Mouse (Mus musculus) erythroblast, adult 5-6 weeks (primary cell): ENCODE measurements around the gene Hhat. TPM values are rescaled to one million over a fixed set of nuclear protein-coding genes. Genes with fewer than 3 reads are reported as not detected.

Source experiments
- ATAC-seq: replicated peaks from 2 replicates; pipeline ENCODE4 v1.8.0; 2016; ENCODE audit warnings: moderate number of reproducible peaks, mild to moderate bottlenecking, moderate TSS enrichment, inconsistent platforms; ENCODE audit not compliant: poor library complexity, low FRiP score, severe bottlenecking
- total RNA-seq, 2 experiments: library from RNA; stranded (forward) in 1 of 2; stranded (reverse) in 1 of 2; fragments of 150-400 nt in 1 of 2; fragments of 200-764, 138-1000 nt in 1 of 2; gene quantifications; 2 replicates each; pipeline versions ENCODE4 v1.2.3 to v1.2.4; 2015 to 2017; ENCODE audit warnings: low replicate concordance in 2 of 2

The Hhat gene
- total RNA-seq, 2 experiments from 2014 or later, result not detected

DNA sequence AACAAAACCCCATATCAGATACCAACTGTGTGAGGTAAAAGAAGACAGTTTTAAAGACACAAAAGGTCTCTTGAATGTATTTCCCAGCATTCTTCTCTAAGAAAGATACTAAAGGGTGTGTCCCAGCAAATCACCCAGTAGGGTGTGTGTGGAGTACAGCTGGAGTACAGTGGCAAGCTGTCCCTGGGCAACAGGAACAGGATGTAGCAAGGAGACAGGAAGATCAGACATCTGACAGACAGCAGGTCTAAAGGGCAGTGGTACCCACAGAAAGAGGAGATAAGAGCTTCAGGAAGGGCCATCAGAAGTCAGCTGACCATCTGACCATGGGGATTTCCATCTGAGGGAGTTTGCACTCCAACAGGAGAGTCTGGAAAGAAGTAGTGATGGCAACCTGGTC lies 185.7 kb downstream of the Hhat start:
- no peak for ATAC-seq

DNA sequence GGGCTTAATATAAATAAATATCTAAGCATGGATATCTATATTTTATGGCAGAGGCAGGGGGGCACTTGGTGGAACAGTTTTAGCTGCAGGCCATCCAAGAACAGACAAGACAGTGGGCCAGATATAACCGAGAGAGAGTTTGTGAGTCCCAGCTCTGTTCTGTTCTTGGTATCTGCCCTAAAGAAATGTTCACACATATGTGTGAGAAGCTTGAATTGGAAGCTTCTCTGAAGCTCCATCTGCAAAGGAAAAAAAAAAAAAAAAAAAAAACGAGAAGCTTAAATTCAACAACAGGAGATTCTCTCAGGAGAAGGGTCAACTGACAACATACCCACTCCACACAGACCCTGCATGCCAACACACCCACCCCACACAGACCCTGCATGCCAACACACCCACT lies 188.1 kb downstream of the Hhat start:
- no peak for ATAC-seq

DNA sequence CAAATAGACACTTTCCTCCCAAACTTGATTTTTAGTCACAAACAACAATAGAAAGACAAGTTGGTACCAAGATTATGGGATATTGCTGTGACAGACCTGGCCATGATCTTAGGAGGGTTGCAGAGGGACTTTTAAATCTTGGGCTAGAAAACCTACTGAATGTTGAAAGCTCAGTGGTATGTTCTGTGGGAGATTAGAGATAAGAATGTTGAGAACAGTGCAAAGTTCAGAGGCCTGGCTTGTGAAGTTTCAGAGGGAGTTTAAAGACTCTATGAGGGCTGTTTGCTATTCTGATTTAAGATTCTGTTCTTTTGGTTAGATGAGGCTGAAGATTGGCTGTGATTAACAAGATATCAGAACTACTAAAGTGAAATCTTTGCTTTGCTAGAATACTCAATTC lies 206.3 kb downstream of the Hhat start:
- no peak for ATAC-seq

DNA sequence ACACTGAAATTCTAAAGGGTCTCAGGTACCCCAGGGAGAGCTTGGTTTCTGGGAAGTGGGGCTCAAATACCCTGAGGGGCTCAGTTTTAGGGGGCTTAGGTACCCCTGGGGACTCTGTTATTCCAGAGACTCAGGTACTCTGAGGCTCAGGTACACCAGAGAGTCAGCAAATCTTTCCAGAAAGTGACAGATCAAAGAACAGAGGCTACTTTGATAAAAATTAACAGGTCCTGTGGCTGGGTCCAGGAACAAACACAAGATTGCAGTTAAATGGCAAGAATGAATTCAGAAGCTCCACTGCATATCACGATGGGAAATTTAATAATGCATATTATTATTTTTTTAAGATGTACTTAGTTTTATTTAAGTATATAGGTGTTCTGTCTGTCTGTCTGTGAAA lies 211.7 kb downstream of the Hhat start:
- no peak for ATAC-seq

DNA sequence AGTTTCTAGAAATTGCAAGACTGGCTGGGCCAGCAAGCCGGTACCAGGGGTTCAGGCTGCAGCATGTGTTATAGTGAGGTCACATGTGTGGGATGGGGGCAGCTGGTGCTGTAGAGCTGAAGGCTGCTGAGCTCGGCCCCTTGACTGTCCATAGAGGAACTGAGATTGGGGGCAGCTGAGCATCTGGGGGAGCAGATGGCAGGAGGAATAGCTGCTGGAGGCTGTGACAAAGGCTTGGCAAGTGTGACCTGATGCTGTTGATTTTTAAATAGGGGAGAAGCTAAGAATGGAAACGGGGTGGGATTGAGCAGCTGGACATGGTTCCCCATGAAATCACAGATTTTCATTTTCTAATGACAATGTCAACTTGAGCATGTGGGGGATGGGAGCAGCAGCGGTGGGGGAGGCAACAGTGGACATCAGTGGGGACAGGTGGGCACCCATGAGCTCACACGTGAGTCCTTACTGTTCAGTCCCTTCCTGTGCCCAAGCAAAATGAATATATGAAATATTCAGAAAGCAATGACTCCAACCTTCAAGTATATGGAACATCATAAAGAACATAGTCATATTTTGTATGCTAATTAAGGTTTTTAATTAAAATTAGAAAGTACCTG lies 212.9 kb downstream of the Hhat start:
- ATAC-seq, result no peak

DNA sequence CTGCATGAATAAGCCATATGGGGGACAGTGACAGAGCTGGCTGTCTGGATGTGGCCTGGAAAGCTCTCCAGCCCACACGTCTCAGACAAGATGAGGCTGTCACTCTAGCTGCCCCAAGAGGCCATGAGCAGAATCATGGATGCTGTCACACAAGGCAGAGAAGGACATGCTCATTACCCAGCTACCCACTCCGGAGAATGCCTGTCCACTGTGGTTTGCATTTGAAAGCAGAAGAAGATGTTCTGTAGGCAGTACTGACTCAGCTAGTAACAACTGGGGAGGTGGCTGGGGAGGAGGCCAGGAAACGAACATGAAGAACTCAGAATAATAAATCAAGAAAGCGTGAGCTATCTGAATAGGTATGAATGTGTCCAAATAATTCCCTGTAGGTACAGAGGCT lies 215.5 kb downstream of the Hhat start:
- ATAC-seq, result no peak

DNA sequence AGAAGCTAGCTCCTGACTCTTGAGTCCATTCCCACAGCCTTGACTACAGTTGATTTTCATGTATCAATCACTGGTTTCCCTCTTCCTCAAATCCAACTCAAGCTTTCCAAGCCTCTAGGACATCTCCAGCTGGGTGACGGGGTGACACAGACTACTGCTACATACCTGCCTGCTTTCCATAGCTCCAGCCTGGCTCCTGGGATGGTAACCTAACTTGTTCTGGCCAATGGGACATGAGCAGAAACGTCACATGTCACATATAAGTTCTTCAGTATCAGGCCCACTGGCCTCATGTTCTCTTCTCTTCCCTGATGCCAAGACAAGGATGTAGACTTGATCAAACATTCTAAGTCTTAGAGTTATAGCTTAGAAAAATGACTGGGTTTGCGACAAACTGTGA lies 220.5 kb downstream of the Hhat start:
- no peak for ATAC-seq

DNA sequence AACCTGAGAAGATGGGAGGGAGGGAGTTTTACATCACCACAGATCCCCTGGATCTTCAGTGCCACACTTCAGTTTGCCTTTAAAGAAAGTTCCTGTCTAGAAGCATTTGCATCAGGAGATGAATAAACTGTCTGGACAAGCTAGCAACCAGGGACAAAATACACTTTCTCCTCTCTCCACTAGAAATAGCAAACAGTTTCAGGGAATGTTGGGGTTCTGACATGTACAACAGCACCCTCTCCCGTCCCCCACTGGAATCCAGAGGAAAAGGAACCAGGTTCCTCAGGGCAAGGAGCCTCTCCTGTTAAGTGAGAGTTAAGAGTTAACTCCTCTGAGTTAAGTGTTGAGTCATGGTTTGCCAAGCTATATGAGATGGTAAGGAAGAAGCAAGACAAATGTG lies 224.2 kb downstream of the Hhat start:
- no peak for ATAC-seq

DNA sequence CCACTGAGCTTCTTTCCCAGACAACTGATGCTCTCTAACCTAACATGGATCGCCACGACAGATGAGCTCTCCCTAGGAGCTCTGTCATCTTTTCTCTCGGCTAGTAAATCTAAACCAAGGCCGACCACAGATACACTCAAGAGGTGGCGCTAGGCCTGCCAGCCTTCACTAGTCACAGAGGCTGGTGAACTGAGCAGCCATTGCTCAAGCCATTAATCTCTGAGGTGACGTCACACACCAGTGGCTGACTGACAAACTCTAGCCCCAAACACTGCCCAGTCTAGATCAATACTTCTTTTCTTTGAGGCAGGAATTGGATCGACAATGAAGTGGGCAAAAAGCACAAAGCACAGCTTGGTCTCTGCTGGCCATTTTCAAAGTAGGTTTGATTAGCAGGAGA lies 226.1 kb downstream of the Hhat start:
- no peak for ATAC-seq

DNA sequence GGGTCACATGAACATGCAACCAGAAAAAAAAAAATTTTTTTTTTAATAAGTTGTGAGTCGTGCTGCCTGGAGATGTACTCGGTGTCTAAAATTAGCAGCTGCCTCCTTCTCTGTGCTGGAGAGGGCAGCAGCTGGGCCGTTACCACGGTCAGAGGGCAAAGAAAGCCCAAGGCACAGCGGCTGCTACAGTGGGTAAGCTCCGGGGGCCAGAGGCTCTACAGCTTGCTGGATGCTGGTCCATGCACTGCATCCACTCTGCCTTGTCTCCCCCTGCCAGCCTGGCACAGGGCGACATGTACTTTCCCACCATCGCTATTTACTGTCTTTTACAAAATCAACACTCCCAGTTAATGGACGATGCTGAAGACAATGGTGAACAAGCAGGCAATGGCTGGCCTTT lies 226.9 kb downstream of the Hhat start:
- no peak for ATAC-seq

DNA sequence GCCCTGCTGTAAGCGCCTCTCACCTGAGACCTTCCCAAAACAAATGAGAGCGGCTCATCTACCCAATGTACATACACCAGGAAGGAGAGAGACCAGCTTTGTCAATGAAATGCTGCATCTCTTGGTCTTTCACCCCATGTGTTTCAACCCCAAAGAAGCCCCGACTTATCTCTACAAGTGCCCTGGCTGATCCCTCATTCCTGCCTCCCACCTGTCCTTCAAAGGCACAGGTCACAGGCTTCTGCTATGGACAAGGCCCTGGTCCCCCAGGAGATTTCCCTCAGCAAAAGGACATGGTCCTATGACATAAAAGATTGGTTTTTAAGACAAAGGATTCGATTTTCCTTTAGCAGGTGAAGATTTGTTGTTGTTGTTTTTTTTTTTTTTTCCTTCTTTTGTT lies 227.3 kb downstream of the Hhat start:
- ATAC-seq, result no peak

DNA sequence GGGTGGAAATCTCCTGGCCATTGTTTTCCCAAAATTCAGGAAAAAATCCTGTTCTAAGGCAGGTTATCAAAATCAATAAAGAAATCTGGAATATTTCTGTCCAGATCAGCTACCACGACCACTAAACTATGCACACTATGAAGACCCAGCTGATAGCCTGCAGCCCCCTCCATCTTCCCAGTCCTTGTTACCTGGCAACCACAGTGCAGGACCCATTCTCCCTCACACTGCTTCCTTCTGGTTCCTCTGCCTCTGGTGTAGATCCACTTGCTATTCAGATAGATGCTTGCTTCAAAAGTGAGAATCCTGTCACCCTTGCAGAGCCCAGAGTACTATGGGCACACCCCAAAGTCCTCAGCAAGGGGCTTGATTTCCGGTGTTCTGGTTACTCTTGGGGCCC lies 228.9 kb downstream of the Hhat start:
- no peak for ATAC-seq

DNA sequence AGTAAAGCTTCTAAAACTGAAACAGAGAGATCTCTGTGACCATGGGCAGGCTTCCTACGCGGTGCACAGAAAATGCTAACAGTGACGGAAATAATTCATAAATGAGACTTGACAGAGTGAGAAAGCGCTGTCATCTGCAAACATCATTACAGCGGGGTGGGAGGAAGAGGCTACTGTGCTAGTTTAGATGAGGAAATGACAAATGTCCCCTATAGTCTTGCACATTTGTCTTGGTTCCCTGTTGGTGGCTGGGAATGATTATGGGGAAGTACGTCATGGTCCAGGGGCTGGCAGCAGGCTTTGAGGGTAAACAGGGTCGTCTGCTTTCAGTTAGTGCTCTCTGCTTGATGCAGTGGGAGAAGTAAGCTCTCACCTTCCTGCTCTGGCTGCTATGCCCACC lies 233.9 kb downstream of the Hhat start:
- no peak for ATAC-seq

DNA sequence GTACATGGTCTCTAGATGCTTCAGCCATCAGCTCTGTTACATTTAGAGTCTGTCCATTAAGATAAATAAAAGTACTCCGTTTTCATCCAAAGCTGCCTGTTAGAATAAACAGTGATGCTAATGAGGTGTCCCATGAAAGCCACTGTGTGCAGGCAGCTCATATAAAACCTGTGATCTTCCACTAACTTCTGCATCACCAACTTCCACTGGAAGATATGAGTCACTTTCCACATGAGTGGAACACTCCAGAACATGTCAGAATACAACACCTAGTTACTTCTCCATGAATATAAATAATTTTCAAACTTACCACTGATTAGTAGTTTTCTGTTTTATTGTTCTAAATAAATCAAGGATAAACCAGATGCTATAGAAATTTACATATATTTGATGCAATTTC lies 234.6 kb downstream of the Hhat start:
- no peak for ATAC-seq

DNA sequence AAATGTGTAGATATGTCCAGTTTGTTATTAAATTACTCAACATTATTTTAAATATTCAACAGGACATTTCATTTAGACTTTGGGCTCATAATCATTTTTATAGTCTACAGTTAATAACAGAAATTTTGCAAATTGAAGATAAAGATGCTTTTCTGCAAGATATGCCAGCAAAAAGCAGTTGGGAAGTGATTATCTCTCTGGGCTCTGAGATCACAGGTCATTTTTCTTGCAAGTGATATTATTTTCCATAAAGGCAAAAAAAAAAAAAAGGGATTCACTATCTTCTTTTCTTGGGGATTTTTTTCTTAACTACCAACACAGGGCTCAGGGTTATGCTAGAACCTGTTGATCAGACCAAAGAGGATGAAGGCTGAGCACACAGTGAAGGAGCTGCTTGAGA lies 238.0 kb downstream of the Hhat start:
- ATAC-seq, result no peak

DNA sequence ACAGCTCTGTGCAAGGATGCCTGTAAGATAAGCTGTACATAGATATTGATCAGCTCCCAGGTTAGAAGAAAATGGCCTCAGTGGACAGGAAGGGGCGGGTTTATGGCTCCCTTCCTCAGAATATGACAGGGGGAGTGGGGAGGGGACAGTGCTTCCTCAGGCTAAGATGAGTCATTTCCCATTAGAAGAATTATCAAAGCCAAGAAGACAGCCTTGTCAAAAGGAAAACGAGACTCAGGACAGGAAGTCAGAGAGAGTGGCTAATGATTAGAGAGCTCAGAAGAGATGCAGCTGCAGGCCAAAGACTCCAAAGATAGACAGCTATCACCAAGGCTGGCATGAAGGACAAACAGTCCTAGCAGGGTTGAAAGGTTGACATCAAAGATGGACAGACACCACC lies 238.8 kb downstream of the Hhat start:
- no peak for ATAC-seq

DNA sequence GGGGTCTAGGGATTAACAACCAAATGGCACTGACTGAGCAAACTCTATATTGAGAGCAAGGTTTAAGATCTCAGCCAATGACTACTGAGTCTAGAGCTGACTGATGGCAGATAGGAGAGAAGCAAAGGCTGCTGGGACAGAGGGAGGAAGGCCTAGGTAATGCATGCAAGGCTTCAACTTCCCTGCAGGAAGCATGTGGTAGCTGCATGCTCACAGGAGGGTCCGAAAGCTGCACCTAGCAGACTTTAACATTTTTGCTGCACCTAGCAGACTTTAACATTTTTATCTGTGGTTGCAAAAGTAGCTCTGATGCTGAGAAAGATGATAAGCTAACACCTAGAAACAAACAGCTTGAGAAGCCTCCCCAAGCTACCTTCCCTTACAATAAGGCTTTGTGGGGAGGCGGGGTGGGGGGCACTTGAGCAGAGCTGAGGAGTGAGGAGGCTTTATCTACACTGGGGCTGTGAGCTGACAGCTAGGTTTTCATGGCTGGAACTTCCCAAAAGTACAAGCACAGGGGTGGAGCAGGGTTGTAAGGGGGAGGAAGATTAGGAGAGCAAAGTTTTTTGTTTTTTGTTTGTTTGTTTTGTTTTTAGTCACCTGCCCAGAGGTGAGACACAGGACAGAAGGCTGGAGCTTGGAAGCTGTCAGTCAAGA lies 239.4 kb downstream of the Hhat start:
- ATAC-seq, result no peak

DNA sequence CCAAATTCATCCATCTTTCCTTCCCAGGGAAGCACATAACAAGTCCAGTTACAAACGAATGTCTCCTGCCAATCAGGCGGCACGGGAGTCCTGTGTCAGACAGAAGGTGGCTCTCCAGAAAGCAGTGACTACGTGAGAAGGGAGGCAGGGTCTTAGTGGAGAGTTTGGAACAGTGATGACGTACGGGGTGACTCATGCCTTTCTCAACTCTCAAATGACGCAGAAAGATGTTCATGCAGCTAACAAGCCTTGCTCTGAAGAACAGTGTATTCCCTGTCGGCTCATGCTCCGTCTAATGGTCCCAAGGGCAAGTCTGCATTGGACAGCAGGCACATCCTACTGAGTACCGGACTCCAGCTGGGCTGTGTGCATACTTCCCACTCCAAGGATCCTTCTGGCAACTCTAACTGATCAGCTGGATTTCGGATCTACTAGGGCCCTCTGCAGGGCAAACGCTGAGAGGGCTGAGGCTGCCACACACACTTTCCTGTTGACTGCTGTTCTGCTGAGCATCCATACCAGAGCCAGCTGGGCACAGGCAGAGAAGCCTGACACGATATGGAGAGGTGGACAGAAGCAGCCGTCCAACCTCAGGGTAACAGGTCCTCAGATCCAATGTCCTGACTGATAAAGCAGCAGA lies 245.2 kb downstream of the Hhat start:
- ATAC-seq, result no peak

DNA sequence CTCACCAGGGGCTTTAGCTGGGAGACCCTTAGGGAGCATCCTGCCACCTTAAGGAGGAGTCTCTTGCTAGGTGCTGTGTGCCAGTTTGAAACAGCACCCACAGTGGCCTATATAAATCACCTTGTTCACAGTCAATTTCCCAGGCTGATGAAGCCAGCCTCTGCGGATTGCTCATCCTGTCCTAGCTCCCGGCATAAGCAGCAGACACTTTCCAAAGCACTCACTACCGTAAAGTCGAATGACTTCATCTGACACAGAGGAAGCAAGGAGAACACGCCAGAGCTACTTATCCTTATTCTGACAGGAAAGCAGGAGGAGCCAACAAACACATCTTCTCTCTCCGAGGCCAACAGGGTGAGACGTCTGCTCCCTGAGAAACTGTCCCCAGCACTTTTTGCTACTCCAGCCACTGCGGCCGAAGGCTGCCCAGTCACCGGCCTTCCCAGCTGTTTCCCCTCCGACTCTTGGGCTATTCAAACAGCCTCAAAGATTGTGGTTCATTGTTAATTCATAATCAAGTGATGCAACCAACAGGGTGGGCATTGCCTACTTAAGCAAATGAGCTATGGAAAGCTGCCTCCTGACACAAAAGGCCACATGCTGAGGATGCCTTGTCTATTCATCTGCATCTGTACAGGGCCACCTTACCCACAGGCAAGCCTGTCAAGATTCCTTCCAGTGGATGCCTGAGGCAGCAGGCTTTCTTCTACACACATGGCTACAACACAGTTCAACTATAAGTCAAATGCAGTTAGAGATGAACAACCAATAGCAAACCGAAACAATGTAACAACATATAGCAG lies 248.4 kb downstream of the Hhat start:
- no peak for ATAC-seq

DNA sequence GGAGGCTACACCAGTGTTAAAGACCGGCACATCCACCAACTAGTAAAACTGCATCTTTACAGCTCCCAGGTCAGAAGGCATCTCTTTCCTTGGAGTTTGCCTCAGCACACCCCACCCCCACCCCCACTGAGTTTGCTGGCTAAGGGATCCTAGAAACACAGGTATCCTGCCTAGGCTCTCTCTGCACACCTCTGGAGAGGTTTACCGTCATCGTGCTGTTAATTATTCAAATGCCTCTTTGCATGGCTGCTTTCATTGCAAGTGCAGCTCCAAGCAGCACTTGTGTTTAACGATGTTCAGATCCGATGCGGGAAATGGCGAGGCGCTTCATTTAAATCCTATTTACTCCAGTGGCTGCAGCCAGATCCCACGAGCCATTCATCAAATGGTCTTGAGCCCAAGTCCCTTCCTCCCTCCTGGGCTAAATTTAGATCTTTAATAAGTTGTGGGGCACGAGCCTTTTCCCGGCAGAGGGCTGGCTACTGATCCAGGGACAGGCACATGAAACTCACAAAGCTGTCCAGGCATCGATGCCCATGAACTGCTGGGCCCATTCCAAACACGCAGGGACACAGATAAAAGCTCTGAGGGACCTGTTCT lies 250.1 kb downstream of the Hhat start:
- ATAC-seq, result no peak
